Mouse (Mus musculus): ENCODE measurements around the gene P2ry6.

P2ry6 gene

GRCm38 (mm10) chr7:100974135-100974903, at the start of gene P2ry6:
P2ry6 (minus strand) TSS chr7:100974649.
- DNase-seq = peak; percentile 66 to 73

DNA sequence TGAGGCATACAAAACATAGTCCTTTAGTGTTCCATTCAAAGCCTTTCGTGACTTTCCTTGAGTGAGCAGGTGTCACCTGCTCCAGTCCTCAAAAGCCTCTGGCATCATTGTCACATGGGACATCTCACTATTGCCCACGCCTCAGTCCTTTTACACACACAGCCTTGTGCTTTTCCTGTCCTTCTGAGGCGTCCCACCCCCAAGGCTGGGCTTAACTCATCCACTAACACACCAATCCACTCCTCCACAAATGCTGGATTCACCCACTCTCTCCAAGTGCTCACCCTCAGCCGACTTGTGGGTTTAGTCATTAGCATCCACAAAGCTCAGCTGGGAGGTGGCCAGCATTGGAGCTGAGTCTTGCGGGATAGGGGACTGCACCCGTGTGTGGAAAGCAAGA, 43.0 kb upstream of the P2ry6 start:
- peak in 1 of 2 experiments; percentile 23 for DNase-seq

- DNase-seq = peak; percentile 80 to 86
These were observed 42.6 kb upstream of the P2ry6 start for GRCm38 (mm10) chr7:101017021-101017461.

DNA sequence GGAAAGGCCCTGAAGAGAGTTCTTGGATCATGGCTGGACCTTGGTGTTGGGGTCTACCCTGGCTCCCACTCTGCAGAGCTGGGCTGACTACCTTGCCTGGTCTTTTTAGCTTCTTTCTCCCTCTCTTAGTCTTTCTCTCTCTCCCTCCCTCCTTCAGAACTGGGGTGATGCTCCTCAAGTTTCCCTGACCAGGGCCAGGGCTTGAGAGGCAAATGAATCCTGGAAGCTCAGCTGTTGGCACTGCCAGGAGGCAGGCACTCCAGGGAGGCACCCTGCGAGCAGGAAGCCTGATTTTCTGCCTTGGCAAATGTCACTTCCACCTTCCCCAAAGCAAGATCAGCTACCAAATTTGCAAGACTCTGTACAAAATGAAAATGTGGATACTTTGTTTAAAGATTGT, 40.5 kb upstream of the P2ry6 start:
- DNase-seq = no peak

GRCm38 (mm10) chr7:101014041-101014440, 39.6 kb upstream of the P2ry6 start:
- DNase-seq = peak in 1 of 2 experiments; percentile 53

- no peak for DNase-seq
These were observed 38.1 kb upstream of the P2ry6 start, which contains the start of gene P2ry2 for GRCm38 (mm10) chr7:101012541-101012940. P2ry2 (minus strand) TSS chr7:101012866.

GRCm38 (mm10) chr7:101011681-101012367, 37.4 kb upstream of the P2ry6 start:
- DNase-seq = peak; percentile 56 to 66

GRCm38 (mm10) chr7:101010741-101011140, 36.3 kb upstream of the P2ry6 start:
- DNase-seq = no peak

GRCm38 (mm10) chr7:101006201-101006600, 31.8 kb upstream of the P2ry6 start:
- no peak for DNase-seq

- no peak for DNase-seq
These were observed 30.7 kb upstream of the P2ry6 start for GRCm38 (mm10) chr7:101005119-101005518.

DNA sequence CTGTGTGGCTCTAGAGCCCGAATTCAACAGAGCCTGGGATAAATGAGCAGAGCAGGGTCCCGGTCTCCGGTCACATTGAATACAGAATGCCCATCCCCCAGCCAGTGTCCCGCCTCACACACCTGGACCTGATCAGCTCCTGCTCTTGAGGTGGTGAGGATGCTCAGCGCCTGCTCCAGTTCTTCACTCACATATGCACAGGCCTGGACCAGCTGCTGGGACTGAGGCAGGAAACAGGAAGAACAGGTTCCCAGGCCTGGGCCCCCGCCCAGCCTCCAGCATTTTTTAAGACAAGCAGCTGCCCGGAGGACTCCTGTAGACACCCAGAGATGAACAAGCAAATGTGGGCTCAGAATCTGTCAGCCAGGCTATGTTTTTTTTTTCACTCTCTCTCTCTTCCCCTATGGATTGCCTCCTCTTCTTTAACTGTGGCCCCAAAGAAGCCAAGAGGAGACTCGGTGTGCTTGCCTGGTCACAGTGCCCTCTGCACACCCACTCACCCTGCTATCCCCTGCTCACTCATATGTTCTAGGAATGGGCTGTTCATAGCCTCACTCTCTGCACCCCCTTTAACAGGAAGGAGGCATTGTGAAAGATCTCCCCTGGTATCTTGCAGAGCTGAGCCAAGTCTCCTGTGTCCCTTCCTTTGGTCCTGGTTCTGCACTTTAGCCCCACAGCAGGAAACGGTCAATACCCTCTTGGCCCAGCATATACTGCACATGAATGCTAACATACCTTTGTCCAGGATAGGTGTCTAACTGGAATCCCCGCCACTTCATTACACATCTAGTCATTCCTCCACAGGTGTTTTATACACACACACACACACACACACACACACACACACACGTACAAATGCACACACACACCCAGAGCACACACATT, 29.2 kb upstream of the P2ry6 start:
- DNase-seq = no peak

DNA sequence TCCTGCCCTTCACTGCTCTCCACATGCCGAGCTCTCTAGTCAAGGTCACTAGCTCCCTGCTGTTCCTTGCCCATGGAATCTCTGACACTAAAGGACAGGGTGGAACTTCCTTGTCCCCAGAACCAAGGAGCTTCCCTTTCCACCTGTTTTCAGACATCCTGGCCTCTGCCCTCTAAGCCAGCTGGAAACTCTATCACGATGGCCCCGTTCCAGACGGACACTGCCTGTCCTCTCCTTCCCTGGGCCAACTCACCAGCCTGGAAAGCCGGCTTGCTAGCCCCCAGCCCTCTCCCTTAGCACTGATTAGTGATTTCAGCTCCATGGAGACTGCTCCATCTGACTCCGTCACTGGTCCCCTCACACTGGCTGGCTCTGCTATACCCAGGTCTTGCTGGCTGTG, 27.8 kb upstream of the P2ry6 start:
- DNase-seq = peak; percentile 72 to 78

DNA sequence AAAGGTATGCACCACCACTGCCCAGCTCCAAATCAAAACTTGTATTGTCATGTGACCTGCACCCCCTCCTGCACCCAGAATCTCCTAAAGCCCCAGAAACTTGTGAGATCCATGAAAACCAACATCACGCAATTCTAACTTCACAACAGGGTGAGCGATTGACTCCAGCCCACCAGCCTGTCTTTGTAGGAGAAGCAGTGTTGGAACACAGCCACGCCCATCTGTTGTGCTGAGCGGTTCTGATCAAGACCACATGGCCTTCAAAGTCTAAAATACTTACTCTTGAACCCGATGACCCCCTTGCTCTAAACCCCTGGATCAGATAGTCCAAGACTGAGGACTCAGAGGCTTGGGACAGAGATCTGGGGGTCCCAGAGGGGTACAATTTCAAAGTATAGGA, 25.2 kb upstream of the P2ry6 start:
- peak; percentile 51 to 62 for DNase-seq

DNA sequence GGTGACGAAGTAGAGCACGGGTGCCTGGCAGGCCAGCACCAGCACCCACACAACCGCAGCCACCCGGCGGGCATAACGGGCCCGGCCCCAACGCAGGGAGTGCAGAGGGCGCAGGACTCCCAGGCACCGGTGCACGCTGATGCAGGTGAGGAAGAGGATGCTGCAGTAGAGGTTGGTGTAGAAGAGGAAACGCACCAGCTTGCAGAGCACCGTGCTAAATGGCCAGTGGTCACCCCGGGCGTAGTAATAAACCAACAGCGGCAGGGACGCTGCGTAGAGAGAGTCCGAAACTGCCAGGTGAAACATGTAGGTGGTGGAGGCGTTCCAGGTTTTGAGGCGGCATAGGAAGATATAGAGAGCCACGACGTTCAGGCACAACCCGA, 24.1 kb upstream of the P2ry6 start:
- DNase-seq = no peak

- DNase-seq = peak; percentile 81 to 84
These were observed 23.6 kb upstream of the P2ry6 start for GRCm38 (mm10) chr7:100997951-100998577.

DNA sequence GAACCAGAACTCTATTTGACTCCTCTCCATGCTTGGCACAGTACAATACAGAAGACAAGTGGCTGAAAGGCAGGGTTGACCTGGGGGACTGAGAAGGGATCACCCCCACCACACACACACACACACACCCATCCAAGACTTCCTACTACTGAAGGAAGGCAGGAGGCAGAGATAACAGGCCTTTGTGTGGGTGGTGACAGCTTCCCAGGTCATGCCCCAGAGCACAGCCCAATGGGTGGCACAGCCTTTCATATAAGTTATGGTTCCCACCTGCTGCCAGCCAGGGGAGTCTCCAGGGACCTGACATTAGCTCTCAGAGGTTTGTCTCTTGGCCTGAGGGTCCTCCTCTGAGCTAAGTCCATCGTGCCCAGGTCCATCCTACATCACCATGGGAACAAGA, 22.8 kb upstream of the P2ry6 start:
- no peak for DNase-seq

- DNase-seq = no peak
These were observed 21.5 kb upstream of the P2ry6 start for GRCm38 (mm10) chr7:100995951-100996350.

- DNase-seq = peak in 1 of 2 experiments; percentile 21
These were observed 20.9 kb upstream of the P2ry6 start for GRCm38 (mm10) chr7:100995260-100995864.

GRCm38 (mm10) chr7:100993166-100993565, 18.7 kb upstream of the P2ry6 start:
- no peak for DNase-seq

DNA sequence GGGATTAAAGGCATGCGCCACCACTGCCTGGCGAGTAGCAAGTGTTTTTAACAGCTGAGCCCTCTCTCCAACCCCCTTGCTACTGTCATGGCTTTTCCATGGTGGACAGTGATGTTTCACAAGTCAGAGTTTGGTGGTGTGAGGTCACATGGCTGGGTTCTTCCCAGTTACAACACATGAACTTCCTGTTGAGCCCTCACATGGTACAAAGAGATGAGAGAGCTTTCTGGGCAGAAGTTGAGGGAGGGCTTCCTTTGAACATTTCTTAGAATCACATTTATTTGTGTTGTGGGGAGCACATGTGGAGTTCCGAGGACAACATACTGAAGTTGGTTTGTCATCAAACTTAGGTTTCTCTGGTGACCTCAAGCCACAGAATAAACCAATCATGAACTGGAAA, 17.5 kb upstream of the P2ry6 start:
- no peak for DNase-seq

GRCm38 (mm10) chr7:100990636-100991311, 16.3 kb upstream of the P2ry6 start:
- DNase-seq = no peak

GRCm38 (mm10) chr7:100988092-100988491, 13.6 kb upstream of the P2ry6 start:
- DNase-seq = peak; percentile 83 to 85

Data from cerebellum, postnatal 10 days (tissue).